Mouse (Mus musculus) hematopoietic stem cell, adult 5-6 weeks (primary cell): Measurements from ENCODE around the gene Prkcb. TPM values are rescaled to one million over a fixed set of nuclear protein-coding genes. Genes with fewer than 3 reads are reported as not detected.

ENCODE experiments used
- ATAC-seq, 2 experiments: fragments of 125-278 bp in 1 of 2; replicated peaks in 1 of 2; 2 replicates each; pipeline ENCODE4 v1.8.0; 2016 to 2017; ENCODE audit warnings: inconsistent platforms in 2 of 2, mild to moderate bottlenecking in 2 of 2, moderate number of reproducible peaks in 2 of 2, low read depth in 1 of 2, moderate TSS enrichment in 1 of 2; ENCODE audit not compliant: low FRiP score in 2 of 2, poor library complexity in 2 of 2, severe bottlenecking in 2 of 2, insufficient read depth in 1 of 2, low TSS enrichment in 1 of 2
- total RNA-seq: library from RNA; stranded (forward); fragments of 172-1452, 232-1000 nt; gene quantifications from 2 replicates; pipeline ENCODE4 v1.2.3, GENCODE M21; 2017

The Prkcb gene
- total RNA-seq, 1 experiment from 2014 or later = 11.8 TPM

GRCm38 (mm10) chr7:122404571-122405393 is 116.2 kb downstream of the Prkcb start:
- peak; percentile 57 to 72 for ATAC-seq

DNA sequence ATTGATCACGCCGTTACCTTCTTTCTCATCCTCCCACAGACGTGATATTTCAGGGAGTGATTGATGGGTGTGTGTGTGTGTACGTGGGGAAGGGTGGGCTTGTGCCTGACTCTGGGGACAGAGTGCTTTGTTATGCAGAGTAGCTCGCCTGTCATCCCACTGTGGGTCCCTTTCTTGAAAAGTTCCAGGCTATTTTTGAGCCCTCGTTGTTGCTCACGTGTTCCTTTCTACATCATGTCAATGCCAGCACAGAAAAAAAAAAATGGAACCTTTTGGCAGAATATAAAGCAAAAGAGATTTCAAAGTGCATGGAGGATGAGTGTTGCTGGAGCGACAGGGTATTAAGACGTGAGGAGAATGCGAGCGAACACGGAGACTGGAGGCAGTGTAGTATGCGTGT is 118.1 kb downstream of the Prkcb start:
- ATAC-seq = no peak

DNA sequence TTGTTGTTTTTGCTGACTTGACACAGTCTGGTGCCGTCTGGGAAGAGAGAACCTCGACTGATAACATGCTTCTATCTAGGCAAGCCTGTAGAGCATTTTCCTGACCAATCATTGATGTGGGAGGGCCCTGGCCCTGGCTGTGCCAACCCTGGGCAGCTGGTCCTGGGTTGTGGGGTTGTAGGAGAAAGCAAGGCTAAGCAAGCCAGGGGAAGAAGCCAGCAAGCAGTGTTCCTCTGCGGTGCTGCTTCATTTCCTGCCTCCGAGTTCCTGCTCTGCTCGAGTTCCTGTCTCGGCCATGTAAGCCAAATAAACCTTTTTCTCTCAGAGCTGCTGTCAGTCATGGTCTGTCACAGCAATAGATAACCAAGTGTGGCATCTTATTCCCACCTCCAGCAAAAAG is 121.4 kb downstream of the Prkcb start:
- ATAC-seq = peak in 1 of 2 experiments; percentile 61; a peak in 2 of 4 replicates

DNA sequence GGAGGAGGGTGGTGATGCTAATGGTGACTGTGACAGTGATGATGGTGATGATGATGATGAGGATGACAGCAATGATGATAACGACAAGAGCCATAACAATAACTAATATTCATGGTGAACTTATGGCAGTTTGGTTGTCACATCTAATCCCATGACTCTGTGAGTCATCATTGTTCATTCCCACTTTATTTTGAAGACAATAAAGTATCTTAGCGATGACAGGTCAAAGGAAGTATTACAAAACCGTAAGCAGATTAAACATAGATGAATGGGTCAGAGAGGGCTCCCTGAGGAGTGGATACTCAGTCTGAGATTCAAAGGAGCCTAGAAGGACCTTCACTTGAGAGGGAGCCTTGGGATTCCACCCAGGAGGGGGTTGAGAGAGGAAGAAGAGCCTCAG is 122.3 kb downstream of the Prkcb start:
- ATAC-seq = no peak

DNA sequence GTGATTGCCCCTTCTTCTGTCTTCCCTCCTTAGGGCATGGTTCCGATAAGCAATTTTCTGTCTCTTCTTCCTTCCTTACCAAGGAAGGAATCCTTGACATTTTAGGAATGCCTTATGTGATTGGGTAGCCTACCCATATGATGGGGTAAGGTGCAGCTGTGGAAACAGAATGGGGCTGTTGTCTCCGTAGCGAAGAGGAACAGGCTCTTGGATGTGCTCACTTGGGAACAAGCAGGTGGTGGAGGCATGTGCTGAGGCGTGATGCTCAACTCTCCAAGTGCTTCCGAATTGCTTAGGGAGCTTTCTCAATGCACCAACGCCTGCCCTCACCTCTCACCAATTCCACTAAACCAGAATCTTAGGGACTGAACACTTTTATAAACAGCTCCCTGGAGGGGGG is 124.7 kb downstream of the Prkcb start:
- ATAC-seq = no peak

GRCm38 (mm10) chr7:122414146-122414545 is 125.6 kb downstream of the Prkcb start:
- ATAC-seq = peak; percentile 65 to 67; a peak in 2 of 4 replicates

DNA sequence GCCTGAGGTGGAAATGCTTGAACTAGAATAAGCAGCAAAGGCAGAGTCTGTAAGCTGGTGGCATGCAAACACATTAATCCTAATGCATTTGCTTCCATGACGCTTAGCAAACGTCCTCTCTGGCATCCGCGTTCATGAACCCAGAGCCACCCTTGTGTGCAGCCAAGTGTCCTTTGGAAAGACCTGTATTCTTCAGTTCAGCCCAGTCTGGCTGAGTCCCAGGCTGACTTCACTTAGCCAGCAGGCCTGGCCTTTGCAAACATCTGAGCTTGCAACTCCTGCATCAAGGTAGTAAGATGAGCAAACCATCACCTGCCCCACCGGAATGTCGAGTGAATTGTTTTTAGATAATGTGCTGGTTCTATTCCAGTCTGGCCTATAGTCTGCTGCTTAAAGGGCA is 126.1 kb downstream of the Prkcb start:
- no peak for ATAC-seq

GRCm38 (mm10) chr7:122415387-122415786 is 126.8 kb downstream of the Prkcb start:
- ATAC-seq = peak; percentile 39 to 71; a peak in 2 of 4 replicates

DNA sequence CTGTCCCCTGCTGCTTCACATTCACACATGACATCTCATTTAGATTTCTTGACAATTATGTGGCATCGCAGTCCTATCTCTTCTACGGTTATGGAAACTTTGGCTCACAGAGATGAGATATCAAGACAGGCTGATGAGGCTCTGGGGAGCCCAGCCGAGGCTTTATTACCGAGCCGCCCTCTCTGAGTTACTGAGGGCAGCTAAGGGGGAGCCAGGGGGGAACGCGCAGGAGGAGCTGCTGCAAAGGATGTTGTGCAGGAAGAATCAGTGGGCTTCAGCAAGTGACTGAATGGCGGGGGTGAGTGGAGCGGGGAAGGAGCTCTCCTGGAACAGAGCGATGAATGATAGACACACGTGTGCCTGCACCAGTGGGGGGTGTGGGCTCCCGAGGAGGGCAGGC is 127.4 kb downstream of the Prkcb start:
- no peak for ATAC-seq

DNA sequence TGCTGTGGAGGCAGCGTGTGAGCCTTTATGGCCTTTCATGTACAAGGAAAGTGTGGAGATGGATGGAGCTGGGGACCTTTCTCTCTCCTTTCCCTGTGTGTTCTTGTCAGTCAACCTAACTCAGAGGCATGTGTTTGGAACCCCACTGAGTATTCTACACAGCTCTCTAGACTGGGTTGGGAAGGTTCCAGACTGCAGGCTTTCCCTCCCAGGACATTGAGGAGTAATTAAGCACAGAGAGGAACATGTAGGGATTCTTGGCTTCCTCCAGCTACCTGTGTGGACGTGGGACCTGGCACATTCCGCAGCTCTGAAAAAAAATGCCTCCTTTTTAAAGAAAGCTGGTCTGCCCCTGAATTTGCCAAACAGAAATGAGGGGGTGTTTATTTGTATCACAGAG is 130.0 kb downstream of the Prkcb start:
- ATAC-seq = no peak

DNA sequence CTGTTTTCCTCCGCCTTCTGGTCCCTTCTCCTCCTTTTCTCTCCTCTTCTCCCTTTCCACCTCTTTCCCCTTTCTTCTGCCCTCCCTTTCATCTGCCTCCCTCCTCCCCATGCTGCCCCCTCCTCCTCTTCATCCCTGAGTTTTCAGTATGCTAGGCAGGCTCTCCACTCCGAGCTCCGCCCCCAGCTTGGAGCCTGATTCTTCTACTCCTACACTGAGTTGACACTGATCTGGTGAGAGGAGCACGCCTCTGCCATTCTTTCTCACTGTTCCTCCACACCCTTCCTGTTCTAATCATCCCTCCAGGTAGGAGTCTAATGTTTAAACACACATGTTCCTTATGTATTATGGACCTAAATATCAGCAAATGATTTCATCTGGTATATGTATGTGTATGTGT is 135.3 kb downstream of the Prkcb start:
- no peak for ATAC-seq

GRCm38 (mm10) chr7:122429134-122429533 is 140.6 kb downstream of the Prkcb start:
- ATAC-seq = no peak

DNA sequence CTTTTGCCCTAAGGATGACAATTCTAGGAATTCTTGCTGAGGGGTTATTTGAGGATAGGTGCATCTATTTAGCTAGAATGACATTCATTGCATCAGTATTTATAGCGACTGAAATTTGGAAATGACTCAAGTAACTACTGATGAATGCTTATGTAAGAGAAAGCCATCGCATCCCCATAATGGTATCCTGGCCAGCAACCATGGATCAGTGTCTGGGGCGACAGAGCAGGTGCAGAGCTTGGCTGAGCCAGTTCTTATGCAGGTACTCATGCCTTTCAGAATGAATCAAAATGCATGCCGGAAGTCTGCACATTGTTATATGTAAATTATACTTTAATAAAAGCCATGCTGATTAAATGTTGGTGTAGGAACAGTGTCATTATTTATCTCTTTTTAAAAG is 143.8 kb downstream of the Prkcb start:
- ATAC-seq = no peak

GRCm38 (mm10) chr7:122433377-122433776 is 144.8 kb downstream of the Prkcb start:
- no peak for ATAC-seq

- no peak for ATAC-seq
Measured at GRCm38 (mm10) chr7:122434941-122435340, 146.4 kb downstream of the Prkcb start.

GRCm38 (mm10) chr7:122435561-122435960 is 147.0 kb downstream of the Prkcb start:
- no peak for ATAC-seq

GRCm38 (mm10) chr7:122437390-122437789 is 148.8 kb downstream of the Prkcb start:
- ATAC-seq = no peak

GRCm38 (mm10) chr7:122445056-122445455 is 156.5 kb downstream of the Prkcb start:
- ATAC-seq = peak in 1 of 2 experiments; percentile 56; a peak in 1 of 4 replicates

GRCm38 (mm10) chr7:122452671-122453070 is 164.1 kb downstream of the Prkcb start:
- no peak for ATAC-seq
